10 mouse cellular contexts compared by ENCODE assay signal in genomic region chr1:179237989-179238388, GRCm38 (mm10).
DNase-seq lines count a peak whose midpoint lies in the region; ATAC-seq and TF ChIP-seq lines count a peak whose summit lies in the region.
"Had no signal": no experiment of that assay in that cellular context is flagged by ENCODE, and none has a peak within 500 bp of the region (broad histone marks: within the 10 kb centered on the region; RNA-seq: fewer than 3 reads in every experiment).

No protein-coding gene starts in this region.

- 50% methylated on average over 7 of the region's 7 CpGs for WGBS in kidney, postnatal 0 days
- 40% methylated on average over 7 of the region's 7 CpGs for WGBS in kidney, embryonic 16.5 days

- H3K4me1 ChIP-seq in kidney, postnatal 0 days (replicated peaks; ENCODE audit: insufficient read depth, low read length) = no peaks in the 10 kb centered on the region
- peaks cover 10% of the 10 kb centered on the region for H3K4me1 ChIP-seq in kidney, embryonic 16.5 days (ENCODE audit: insufficient read depth, low read length)
- H3K4me1 ChIP-seq: limb, embryonic 15.5 days had no signal

- TF ChIP-seq CTCF in kidney, postnatal 0 days (IDR thresholded peaks at IDR 0.05; ENCODE audit: low read depth) = peak; percentile 60

- no peak overlapping the region for H3K4me2 ChIP-seq in kidney, postnatal 0 days (ENCODE audit: low read length)
- H3K4me2 ChIP-seq in kidney, embryonic 16.5 days (replicated peaks; ENCODE audit: low read depth, low read length) = no peak overlapping the region
- H3K4me2 ChIP-seq: limb, embryonic 15.5 days had no signal

- ATAC-seq in kidney, postnatal 0 days (replicated peaks; ENCODE audit: low FRiP score, low read depth) = no peak
- no peak for ATAC-seq in kidney, embryonic 16.5 days (ENCODE audit: low FRiP score, low TSS enrichment)

- no peak overlapping the region for H3K9ac ChIP-seq in kidney, postnatal 0 days (ENCODE audit: low read depth, low read length)
- no peak overlapping the region for H3K9ac ChIP-seq in kidney, embryonic 16.5 days (replicated peaks; ENCODE audit: low read length)
- H3K9ac ChIP-seq: limb, embryonic 15.5 days had no signal

- no peaks in the 10 kb centered on the region for H3K36me3 ChIP-seq in kidney, postnatal 0 days (ENCODE audit: insufficient read depth, low read length)
- no peaks in the 10 kb centered on the region for H3K36me3 ChIP-seq in kidney, embryonic 16.5 days (ENCODE audit: insufficient read depth, low read length)
- H3K36me3 ChIP-seq: limb, embryonic 15.5 days had no signal

- H3K9me3 ChIP-seq in kidney, postnatal 0 days (replicated peaks; ENCODE audit: low read length) = no peaks in the 10 kb centered on the region
- no peaks in the 10 kb centered on the region for H3K9me3 ChIP-seq in kidney, embryonic 16.5 days (ENCODE audit: low read length)
- H3K9me3 ChIP-seq: limb, embryonic 15.5 days had no signal

- DNase-seq in kidney, postnatal 0 days (ENCODE audit: low spot score) = peak; percentile 61
- peak; percentile 11 to 13 for DNase-seq in B cell, adult 2 months
- DNase-seq in MEL-GATA-1-ER (ENCODE audit: extremely low read depth, low read depth) = peak; percentile 18
- DNase-seq in kidney, postnatal 10 days = peak; percentile 56
- DNase-seq in heart, adult 18-20 months = no peak
- no peak for DNase-seq in adipocyte (ENCODE audit: low spot score)
- DNase-seq in ovary, postnatal 14 days (ENCODE audit: low spot score) = no peak
- DNase-seq: cerebellum, adult 9-11 months had no signal

- H3K27me3 ChIP-seq in kidney, postnatal 0 days (ENCODE audit: insufficient read depth, low read length) = no peaks in the 10 kb centered on the region
- H3K27me3 ChIP-seq in kidney, embryonic 16.5 days (ENCODE audit: insufficient read depth, low read length) = no peaks in the 10 kb centered on the region
- H3K27me3 ChIP-seq: limb, embryonic 15.5 days had no signal

- H3K4me3 ChIP-seq in kidney, postnatal 0 days (replicated peaks; ENCODE audit: low read depth, low read length) = no peak overlapping the region
- no peak overlapping the region for H3K4me3 ChIP-seq in kidney, embryonic 16.5 days (ENCODE audit: low read length)
- H3K4me3 ChIP-seq: limb, embryonic 15.5 days had no signal

- H3K27ac ChIP-seq in kidney, postnatal 0 days = no peak overlapping the region
- no peak overlapping the region for H3K27ac ChIP-seq in kidney, embryonic 16.5 days (ENCODE audit: low read length)
- H3K27ac ChIP-seq: limb, embryonic 15.5 days had no signal

Comparison
In these comparisons a context has a peak if more than half of its experiments do, and no peak if none do; other contexts are left out.
1. DNase-seq: peak in kidney, postnatal 0 days (single experiment), B cell, adult 2 months (2 of 2), MEL-GATA-1-ER (single experiment) and kidney, postnatal 10 days (single experiment); none in heart, adult 18-20 months (0 of 2), adipocyte (single experiment) and ovary, postnatal 14 days (single experiment).